Mouse (Mus musculus) MN1 (cell line): Measurements from ENCODE around the gene Fibcd1.

Experiments used
- DNase-seq: peaks from one replicate; pipeline ENCODE4 v3.0.0-alpha.2; 2016; ENCODE audit warnings: low spot score

Gene Fibcd1

DNA sequence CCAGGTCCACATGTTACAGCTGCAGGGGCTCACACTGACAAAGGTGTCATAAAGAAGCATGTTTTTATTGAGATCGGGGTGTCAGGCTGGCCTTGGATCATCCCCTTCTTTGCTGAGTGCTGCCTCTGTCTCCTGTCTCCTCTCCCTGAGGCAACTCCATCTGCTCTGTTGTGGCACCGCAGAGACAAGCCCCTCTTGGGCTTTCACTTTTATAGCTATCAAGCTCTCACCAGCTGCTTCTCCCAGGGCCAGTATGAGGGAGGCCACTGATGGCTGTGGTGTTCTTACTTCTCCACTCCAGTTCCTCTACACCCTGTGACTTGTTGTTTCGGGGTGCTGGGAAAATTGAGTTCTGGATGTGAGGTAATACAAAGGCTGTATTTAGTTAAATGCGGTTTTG is 76.7 kb downstream of the Fibcd1 start:
- no peak for DNase-seq

GRCm38 (mm10) chr2:31767815-31768214 is 78.0 kb downstream of the Fibcd1 start:
- no peak for DNase-seq

DNA sequence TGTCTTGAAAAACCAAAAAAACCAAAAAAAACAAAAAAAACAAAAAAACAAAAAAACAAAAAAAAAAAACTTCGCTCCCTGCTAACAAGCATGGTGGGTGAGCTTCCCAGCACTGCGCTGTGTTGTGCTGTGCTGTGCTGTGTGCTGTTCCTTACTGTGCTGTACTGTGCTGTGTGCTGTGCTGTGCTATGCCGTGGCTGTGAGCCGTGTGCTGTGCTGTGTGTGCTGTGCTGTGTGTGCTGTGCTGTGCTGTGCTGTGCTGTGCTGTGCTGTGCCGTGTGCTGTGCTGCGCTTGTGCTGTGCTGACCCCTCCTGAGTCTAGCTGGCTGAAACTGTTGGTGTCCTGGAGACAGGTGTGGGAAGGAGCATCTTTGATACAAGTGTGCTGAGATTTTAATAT is 78.7 kb downstream of the Fibcd1 start:
- no peak for DNase-seq
